Mouse (Mus musculus): Measurements from ENCODE around the gene Gm45799.

DNA sequence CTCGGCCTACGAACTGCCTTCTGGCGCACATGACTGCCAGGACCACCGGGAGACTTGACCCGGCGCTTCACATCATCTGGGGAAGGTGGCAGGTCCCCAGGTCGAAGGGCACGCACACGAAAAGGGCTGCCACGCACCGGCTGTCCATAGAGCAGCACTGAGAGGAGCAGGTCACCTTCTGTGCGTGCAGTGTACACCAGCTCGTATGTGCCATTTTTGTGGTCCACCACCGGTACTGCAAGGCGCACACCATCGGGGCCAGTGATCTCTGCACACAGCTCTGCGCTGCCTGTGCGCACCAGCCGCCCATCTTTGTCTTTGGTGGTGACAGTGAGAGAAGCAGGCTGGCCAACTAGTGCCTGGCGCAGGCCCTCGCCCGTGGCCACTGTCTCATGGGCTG is 22.5 kb upstream of the Gm45799 start:
- TF ChIP-seq CTCF (IDR thresholded peaks at IDR 0.05; ENCODE audit: extremely low read depth, insufficient read length, insufficient replicate concordance, low read depth, low read length), result no peak
- no peak for TF ChIP-seq POLR2A (IDR thresholded peaks at IDR 0.05; ENCODE audit: low read depth, low read length)

Data from small intestine, adult 2 months (tissue).